Mouse (Mus musculus) cortical plate, adult 2 months (tissue): Measurements from ENCODE around the gene Nek8.

Source experiments
- CTCF ChIP-seq: fragments of 200-500 bp; IDR thresholded peaks from 2 replicates; pipeline ENCODE4 v1.5.1; 2011; ENCODE audit warnings: mild to moderate bottlenecking, control low read depth, low read length; ENCODE audit not compliant: insufficient read depth; ENCODE audit errors: extremely low read depth
- POLR2A ChIP-seq: fragments of 200-500 bp; IDR thresholded peaks from 2 replicates; pipeline ENCODE4 v1.6.1; 2011; ENCODE audit warnings: mild to moderate bottlenecking, low read length, control low read depth; ENCODE audit not compliant: insufficient read depth; ENCODE audit errors: extremely low read depth

DNA sequence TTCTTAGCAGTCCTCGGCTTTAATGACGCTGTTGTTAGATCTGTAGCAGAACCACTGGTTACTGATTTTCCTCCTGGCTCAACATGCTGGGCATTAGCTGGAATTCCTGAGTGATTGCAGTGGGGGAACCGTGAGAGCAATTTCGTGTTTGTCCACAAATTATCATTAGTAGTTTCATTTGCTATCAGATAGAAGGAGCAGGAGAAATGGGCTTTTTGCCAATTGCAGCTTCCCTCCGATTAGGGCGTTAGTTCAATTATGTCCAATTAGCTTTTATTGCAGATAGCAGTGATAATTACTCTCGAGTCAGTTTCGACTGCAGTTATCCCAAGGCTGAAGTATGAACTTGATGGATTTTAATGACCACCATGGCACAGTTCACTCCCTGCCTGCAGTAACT lies 47.0 kb downstream of the Nek8 start:
- TF ChIP-seq CTCF (no peak), POLR2A (no peak)
